Mouse (Mus musculus) hindbrain, postnatal 0 days (tissue): ENCODE measurements at regions not wholly inside any gene's neighbourhood (a gene's known extent, or its start where the extent isn't known, plus 50 kb on each side); places are given as distances from the start of the nearest gene placed in this dataset.
A peak's percentile ranks its signal among the peaks of the same experiment; 100 is the strongest.

ENCODE experiments used
- ATAC-seq: fragments of 200-750 bp; cut with Nextera tagmentation; 2 replicates; pipeline ENCODE4 v1.8.0; 2017; ENCODE audit warnings: mild to moderate bottlenecking, moderate TSS enrichment, moderate library complexity
- DNase-seq: peaks from one replicate; pipeline ENCODE4 v3.0.0-alpha.2; 2015; ENCODE audit warnings: low spot score
- H3K27ac ChIP-seq: fragments of 300-500 bp; sonication (generic); 2 replicates; pipeline ENCODE4 v1.5.1; 2014; ENCODE audit warnings: mild to moderate bottlenecking
- H3K27me3 ChIP-seq: fragments of 300-500 bp; sonication (generic); 2 replicates; pipeline ENCODE4 v1.6.1; 2014; ENCODE audit warnings: low read length, mixed read lengths; ENCODE audit not compliant: insufficient read depth
- H3K36me3 ChIP-seq: fragments of 300-500 bp; sonication (generic); 2 replicates; pipeline ENCODE4 v1.6.1; 2014; ENCODE audit warnings: low read length, mixed read lengths; ENCODE audit not compliant: insufficient read depth
- H3K4me1 ChIP-seq: fragments of 300-500 bp; sonication (generic); 2 replicates; pipeline ENCODE4 v1.6.1; 2014; ENCODE audit warnings: antibody characterized with exemption, low read length, mixed read lengths; ENCODE audit not compliant: insufficient read depth
- H3K4me2 ChIP-seq: fragments of 300-500 bp; sonication (generic); 2 replicates; pipeline ENCODE4 v1.6.1; 2014; ENCODE audit warnings: low read depth, mild to moderate bottlenecking, low read length, moderate library complexity, mixed read lengths
- H3K4me3 ChIP-seq: fragments of 300-500 bp; sonication (generic); 2 replicates; pipeline ENCODE4 v1.5.1; 2014; ENCODE audit warnings: low read length
- H3K9ac ChIP-seq: fragments of 300-500 bp; sonication (generic); replicated peaks from 2 replicates; pipeline ENCODE4 v1.6.1; 2014; ENCODE audit warnings: mild to moderate bottlenecking, low read length, moderate library complexity, mixed read lengths
- H3K9me3 ChIP-seq: fragments of 300-500 bp; sonication (generic); 2 replicates; pipeline ENCODE4 v1.6.1; 2016; ENCODE audit warnings: low read length, mixed read lengths
- CTCF ChIP-seq: IDR thresholded peaks from 2 replicates; pipeline ENCODE4 v1.5.1; 2016; ENCODE audit warnings: antibody characterized with exemption, control low read depth, low read depth
- WGBS: fragments of 180-500 bp; shearing (Covaris S2); extraction: QIAGEN DNeasy Blood & Tissue Kit; methylation state at CpG from one replicate; pipeline ENCODE4 v1.1.7; 2014; 5-methylcytosine and 5-hydroxymethylcytosine counted together

DNA sequence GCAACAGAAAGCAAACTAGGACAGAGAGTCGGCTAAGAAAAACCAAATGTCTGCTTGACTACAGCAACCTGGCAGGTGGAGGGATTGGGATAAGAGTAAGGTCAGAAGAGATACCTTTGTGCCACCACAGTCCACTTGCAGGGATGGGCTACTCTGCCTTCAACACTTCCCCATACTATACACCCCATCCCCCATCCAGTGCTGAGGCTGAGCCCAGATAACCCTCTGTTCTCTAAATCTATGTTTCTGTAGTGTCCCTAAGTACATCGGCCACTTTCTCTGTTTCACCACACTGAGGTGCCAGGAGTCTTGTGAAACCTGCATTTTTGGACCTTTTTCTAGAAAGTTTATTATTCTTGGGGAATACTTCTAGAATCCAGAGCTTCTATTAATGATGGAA is 196.3 kb upstream of the Kbtbd8 start:
- Histone ChIP-seq H3K4me1 (no peaks in the 10 kb centered on the region), H3K9me3 (no peaks in the 10 kb centered on the region), H3K27me3 (no peaks in the 10 kb centered on the region), H3K36me3 (no peaks in the 10 kb centered on the region), H3K27ac (no peak overlapping the region), H3K4me3 (no peak overlapping the region), H3K9ac (no peak overlapping the region), H3K4me2 (no peak overlapping the region)
- 97% methylated on average over 2 of the region's 2 CpGs for WGBS
- DNase-seq (no peak), ATAC-seq (no peak)
- no peak for TF ChIP-seq CTCF

DNA sequence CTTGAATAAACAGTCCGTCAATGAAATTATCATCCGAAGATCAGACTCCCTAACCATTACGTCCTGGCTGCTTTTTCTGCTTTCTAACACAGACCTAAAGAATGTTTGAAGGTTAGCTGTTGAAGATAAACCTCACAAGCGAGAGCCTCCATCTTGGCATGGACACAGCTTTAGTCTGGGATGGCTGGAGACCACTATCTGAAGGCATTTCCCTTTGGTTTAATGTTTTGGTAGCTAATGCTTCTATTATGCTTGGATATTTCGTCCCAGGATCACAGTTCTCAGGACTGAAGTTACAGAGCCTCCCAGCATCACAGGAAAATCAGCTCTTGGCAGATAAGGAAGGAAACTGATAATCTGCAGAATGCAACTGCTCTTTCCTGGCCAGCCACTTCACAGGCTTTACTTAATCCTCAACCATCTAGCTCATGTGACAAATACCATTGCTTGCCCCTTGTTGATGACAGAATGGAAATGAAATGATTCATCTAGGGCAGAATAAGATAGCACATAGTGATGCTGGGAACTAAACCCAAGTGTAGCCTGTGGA is 197.8 kb upstream of the Kbtbd8 start:
- Histone ChIP-seq H3K4me2 (no peak overlapping the region), H3K9ac (no peak overlapping the region), H3K4me3 (no peak overlapping the region), H3K27me3 (no peaks in the 10 kb centered on the region), H3K27ac (no peak overlapping the region), H3K9me3 (no peaks in the 10 kb centered on the region), H3K4me1 (no peaks in the 10 kb centered on the region), H3K36me3 (no peaks in the 10 kb centered on the region)
- DNase-seq: no peak
- no peak for TF ChIP-seq CTCF
- no peak for ATAC-seq
- 88% methylated on average over 5 of the region's 5 CpGs for WGBS

DNA sequence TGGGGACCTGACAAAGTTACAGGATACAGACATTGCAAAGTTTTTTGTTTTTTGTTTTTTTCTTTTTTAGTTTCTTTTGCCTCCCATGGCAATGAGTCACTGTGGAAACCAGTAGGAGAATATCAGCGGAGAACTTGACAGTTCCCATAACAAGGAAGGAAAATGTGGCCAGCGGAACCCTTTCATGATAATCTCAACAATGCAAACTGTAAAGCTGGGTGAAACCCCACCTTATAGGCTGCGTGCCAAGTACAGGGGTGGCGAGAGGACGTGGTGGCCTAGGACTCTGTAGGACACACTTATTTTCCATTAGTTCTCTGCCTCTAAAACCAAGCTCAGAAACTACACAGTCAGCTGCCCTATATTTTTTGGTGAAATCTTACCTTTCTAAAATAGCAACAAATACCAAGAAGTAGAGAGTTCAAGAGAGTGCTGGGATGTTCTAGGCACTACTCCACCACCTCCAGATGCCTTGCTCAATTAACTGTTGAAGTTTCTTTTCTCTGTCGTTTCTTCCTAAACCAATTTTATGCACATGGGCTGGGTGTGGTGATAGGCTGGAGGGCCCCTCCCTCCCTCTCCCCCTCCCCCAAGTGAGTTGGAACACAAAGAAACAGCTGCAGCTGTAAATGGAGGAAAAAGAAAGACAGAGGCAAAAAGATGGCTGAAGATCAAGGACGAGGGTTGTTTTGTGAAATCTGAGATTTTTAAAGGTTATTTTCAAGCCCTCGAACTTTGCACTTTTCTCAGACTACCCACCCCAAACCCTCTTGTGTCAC is 201.0 kb upstream of the Kbtbd8 start:
- ATAC-seq (no peak), DNase-seq (no peak)
- no peak overlapping the region for H3K27ac ChIP-seq
- no peak overlapping the region for H3K9ac ChIP-seq
- H3K9me3 ChIP-seq: no peaks in the 10 kb centered on the region
- H3K4me2 ChIP-seq: no peak overlapping the region
- no peaks in the 10 kb centered on the region for H3K27me3 ChIP-seq
- no peak overlapping the region for H3K4me3 ChIP-seq
- no peaks in the 10 kb centered on the region for H3K4me1 ChIP-seq
- H3K36me3 ChIP-seq: no peaks in the 10 kb centered on the region
- TF ChIP-seq CTCF: no peak
- 58% methylated on average over 8 of the region's 8 CpGs for WGBS

GRCm38 (mm10) chr6:94911836-94912235 is 205.2 kb upstream of the Kbtbd8 start:
- H3K9me3 ChIP-seq: no peaks in the 10 kb centered on the region
- H3K27me3 ChIP-seq: no peaks in the 10 kb centered on the region
- no peaks in the 10 kb centered on the region for H3K4me1 ChIP-seq
- no peak for TF ChIP-seq CTCF
- ATAC-seq: no peak
- H3K4me3 ChIP-seq: no peak overlapping the region
- H3K4me2 ChIP-seq: no peak overlapping the region
- peak; percentile 8 for DNase-seq
- WGBS: 65% methylated on average over 3 of the region's 3 CpGs
- no peaks in the 10 kb centered on the region for H3K36me3 ChIP-seq
- H3K9ac ChIP-seq: no peak overlapping the region
- H3K27ac ChIP-seq: no peak overlapping the region

GRCm38 (mm10) chr6:94911374-94911773 is 205.7 kb upstream of the Kbtbd8 start:
- H3K9me3 ChIP-seq: no peaks in the 10 kb centered on the region
- H3K36me3 ChIP-seq: no peaks in the 10 kb centered on the region
- TF ChIP-seq CTCF: no peak
- ATAC-seq (no peak), DNase-seq (peak; percentile 9)
- no peaks in the 10 kb centered on the region for H3K27me3 ChIP-seq
- H3K4me2 ChIP-seq: no peak overlapping the region
- H3K27ac ChIP-seq: no peak overlapping the region
- H3K9ac ChIP-seq: no peak overlapping the region
- 56% methylated on average over 9 of the region's 9 CpGs for WGBS
- no peaks in the 10 kb centered on the region for H3K4me1 ChIP-seq
- no peak overlapping the region for H3K4me3 ChIP-seq

GRCm38 (mm10) chr6:94900862-94901261 is 200.9 kb upstream of the Lrig1 start:
- H3K9me3 ChIP-seq: no peaks in the 10 kb centered on the region
- H3K4me1 ChIP-seq: no peaks in the 10 kb centered on the region
- H3K4me3 ChIP-seq: no peak overlapping the region
- no peak overlapping the region for H3K9ac ChIP-seq
- TF ChIP-seq CTCF: no peak
- H3K27me3 ChIP-seq: no peaks in the 10 kb centered on the region
- no peaks in the 10 kb centered on the region for H3K36me3 ChIP-seq
- DNase-seq (no peak), ATAC-seq (no peak)
- H3K4me2 ChIP-seq: no peak overlapping the region
- no peak overlapping the region for H3K27ac ChIP-seq
- 82% methylated on average over 4 of the region's 4 CpGs for WGBS

DNA sequence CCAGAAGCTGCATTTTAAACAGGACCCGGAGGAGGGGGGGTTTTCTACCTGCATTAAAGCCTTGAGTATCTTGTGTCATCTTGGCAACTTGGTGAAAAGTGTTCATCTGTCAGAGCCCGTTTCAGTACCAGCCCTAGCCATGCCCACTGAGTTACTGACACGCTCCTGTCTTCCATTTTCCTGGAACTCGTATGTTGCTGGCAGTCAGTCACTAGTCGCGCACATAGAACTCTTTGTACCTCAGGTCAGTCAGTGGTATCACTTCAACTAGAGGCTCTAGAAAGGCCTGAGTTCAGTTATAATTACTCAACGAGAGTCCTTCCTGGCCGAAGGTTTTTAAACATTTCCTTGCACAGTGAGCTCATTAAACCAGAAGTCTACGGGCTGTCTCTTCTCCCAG is 198.9 kb upstream of the Lrig1 start:
- no peak for TF ChIP-seq CTCF
- DNase-seq (no peak), ATAC-seq (no peak)
- H3K27ac ChIP-seq: no peak overlapping the region
- H3K4me2 ChIP-seq: no peak overlapping the region
- H3K9ac ChIP-seq: no peak overlapping the region
- H3K4me3 ChIP-seq: no peak overlapping the region
- H3K36me3 ChIP-seq: no peaks in the 10 kb centered on the region
- no peaks in the 10 kb centered on the region for H3K9me3 ChIP-seq
- H3K4me1 ChIP-seq: no peaks in the 10 kb centered on the region
- 87% methylated on average over 9 of the region's 9 CpGs for WGBS
- H3K27me3 ChIP-seq: no peaks in the 10 kb centered on the region
